Mouse (Mus musculus): ENCODE data around the gene Adck2.

Gene Adck2

GRCm38 (mm10) chr6:39573791-39574554 lies at the start of gene Adck2:
TSS of gene Adck2 (plus strand) at chr6:39573873.
- DNase-seq (ENCODE audit: low spot score in 2 of 2), result peak; percentile 68 to 74

- no peak for DNase-seq (ENCODE audit: low spot score in 2 of 2)
Observed at GRCm38 (mm10) chr6:39526797-39527196, 46.9 kb upstream of the Adck2 start.

- DNase-seq (ENCODE audit: low spot score in 2 of 2), result peak; percentile 31 to 54
Observed at GRCm38 (mm10) chr6:39527337-39527784, 46.3 kb upstream of the Adck2 start.

DNA sequence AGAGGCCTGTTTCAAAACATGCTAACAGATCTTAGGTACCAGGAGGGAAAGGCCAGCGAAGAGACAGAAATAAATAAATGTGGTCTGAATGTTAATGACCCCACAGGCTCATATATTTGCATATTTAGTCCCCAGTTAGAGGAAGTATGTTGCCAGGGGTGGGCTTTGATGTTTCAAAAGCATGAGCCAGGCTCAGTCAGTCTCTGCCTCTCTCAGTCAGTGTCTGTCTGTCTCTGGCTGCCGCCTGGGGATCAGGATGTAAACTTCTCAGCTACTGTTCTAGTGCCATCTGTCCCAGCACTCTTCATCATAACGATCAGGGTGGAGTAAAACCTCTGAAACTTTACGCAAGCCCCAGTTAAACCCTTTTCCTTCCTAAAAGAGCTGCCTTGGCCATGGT lies 45.9 kb upstream of the Adck2 start:
- no peak for DNase-seq (ENCODE audit: low spot score in 2 of 2)

DNA sequence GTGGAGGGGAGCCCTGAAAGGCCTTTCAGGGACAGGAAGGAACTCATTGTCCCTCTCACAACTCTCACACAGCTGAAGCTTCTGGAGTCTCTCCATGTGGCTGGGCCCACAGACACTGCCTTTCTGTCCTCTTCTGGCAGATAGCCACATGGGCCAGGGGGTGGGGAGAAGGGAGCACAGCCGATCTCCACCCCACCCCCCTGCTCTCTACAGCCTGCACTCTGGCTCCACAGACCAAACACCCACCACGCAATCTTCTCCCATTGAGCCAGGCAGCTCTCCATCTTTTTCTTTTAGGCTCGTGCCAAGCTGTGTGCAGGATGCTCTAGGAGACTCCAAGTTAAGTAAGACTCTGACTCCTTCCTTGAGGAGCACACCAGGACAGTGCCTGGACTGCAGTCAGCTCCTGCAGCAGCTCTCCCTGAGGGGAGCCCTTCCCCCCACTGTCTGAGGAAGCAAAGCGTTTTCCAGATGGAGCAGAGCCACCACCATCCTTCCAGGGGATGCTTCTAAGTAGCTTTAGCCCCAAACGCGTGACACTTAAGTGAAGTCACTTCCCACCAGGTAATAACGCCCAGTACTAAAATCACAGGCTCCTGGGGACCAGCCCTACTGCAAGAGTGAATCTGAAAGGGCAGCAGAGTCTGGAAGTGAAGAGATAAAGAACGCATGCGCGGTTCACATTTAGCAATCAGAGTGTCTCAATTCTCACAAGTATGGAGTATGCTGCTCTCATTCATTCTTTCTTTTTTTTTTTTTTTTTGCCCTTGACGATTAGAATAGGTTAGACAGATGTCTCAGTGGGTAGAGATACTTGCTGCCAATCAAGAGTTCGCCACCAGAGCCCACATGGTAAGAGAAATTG lies 44.8 kb upstream of the Adck2 start:
- DNase-seq (ENCODE audit: low spot score in 2 of 2), result peak; percentile 76 to 80

- no peak for DNase-seq (ENCODE audit: low spot score in 2 of 2)
Observed at GRCm38 (mm10) chr6:39534944-39535343, 38.7 kb upstream of the Adck2 start.

DNA sequence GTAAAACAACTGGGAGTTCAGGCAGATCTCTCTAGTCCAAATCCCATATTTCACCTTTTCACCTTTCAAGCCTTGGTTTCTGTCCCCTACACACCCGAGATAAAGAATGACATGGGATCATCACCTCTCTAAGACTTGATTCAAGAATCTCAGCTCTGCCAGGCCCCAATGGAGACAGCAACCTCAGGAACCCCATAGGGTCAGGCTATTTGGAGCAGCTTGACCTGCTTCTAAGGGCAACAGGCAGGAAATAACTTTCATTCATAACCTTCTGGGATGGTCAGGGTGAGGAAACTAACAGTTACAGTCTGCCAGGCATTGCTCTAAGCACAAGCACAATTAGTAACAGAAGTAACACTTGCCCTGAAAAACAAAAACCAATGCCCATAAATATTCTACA lies 37.1 kb upstream of the Adck2 start:
- no peak for DNase-seq (ENCODE audit: low spot score in 2 of 2)

- DNase-seq (ENCODE audit: low spot score in 2 of 2), result no peak
Observed at GRCm38 (mm10) chr6:39537276-39537675, 36.4 kb upstream of the Adck2 start.

DNA sequence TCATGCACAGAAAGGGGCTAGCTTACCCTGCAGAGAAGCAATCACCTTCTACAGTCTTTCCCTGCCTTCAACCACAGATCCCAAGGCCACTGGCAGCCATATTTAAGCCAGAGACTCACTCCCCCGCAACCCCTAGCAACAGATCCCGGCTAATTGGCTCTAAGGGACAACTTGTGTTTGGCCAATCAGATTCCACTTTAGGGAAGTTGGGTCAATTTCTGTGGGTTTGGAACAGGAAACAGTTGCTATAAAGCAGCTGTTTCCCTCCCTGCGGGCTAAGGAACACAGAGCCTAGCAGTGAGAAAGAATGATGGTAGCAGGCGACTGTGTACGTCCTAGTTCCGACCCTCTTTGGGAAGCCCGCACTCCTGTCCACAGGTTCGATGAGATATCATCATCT lies 35.4 kb upstream of the Adck2 start:
- DNase-seq (ENCODE audit: low spot score in 2 of 2), result peak in 1 of 2 experiments; percentile 57

- peak; percentile 86 to 88 for DNase-seq (ENCODE audit: low spot score in 2 of 2)
Observed at GRCm38 (mm10) chr6:39539679-39540155, 34.0 kb upstream of the Adck2 start.

GRCm38 (mm10) chr6:39540563-39540962 lies 33.1 kb upstream of the Adck2 start:
- DNase-seq (ENCODE audit: low spot score in 2 of 2), result no peak

- DNase-seq (ENCODE audit: low spot score in 2 of 2), result peak; percentile 85 to 87
Observed at GRCm38 (mm10) chr6:39542631-39543597, 30.8 kb upstream of the Adck2 start.

- no peak for DNase-seq (ENCODE audit: low spot score in 2 of 2)
Observed at GRCm38 (mm10) chr6:39543769-39544420, 29.8 kb upstream of the Adck2 start.

- DNase-seq (ENCODE audit: low spot score in 2 of 2), result no peak
Observed at GRCm38 (mm10) chr6:39545474-39545873, 28.2 kb upstream of the Adck2 start.

GRCm38 (mm10) chr6:39548030-39548429 lies 25.6 kb upstream of the Adck2 start:
- no peak for DNase-seq (ENCODE audit: low spot score in 2 of 2)

GRCm38 (mm10) chr6:39551981-39552636 lies 21.6 kb upstream of the Adck2 start:
- DNase-seq (ENCODE audit: low spot score in 2 of 2), result no peak

GRCm38 (mm10) chr6:39554888-39555647 lies 18.6 kb upstream of the Adck2 start:
- DNase-seq (ENCODE audit: low spot score in 2 of 2), result peak in 1 of 2 experiments; percentile 60

DNA sequence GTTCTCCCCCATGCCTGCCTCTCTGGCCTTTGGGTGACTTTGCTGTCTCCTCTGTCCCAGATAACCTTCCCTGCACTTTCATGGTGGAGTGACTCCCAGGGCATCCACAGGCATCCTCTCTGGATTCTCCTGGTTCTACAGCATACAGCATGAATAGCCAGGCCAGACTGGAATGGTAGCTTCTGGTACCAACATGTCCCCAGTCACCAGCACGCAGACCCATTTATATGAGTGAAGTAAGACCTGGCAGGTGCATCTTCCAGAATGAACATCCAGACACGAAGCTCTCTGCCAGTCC lies 18.1 kb upstream of the Adck2 start:
- no peak for DNase-seq (ENCODE audit: low spot score in 2 of 2)

GRCm38 (mm10) chr6:39556900-39557659 lies 16.6 kb upstream of the Adck2 start:
- DNase-seq (ENCODE audit: low spot score in 2 of 2), result peak in 1 of 2 experiments; percentile 41
